Mouse (Mus musculus) heart, embryonic 13.5 days (tissue): ENCODE data around the gene Tmem247. TPM values are rescaled to one million over a fixed set of nuclear protein-coding genes. Genes with fewer than 3 reads are reported as not detected.

ENCODE experiments used
- ATAC-seq: fragments of 200-750 bp; cut with Nextera tagmentation; 2 replicates; pipeline ENCODE4 v1.8.0; 2017; ENCODE audit warnings: moderate TSS enrichment; ENCODE audit not compliant: insufficient number of reproducible peaks, low FRiP score, low TSS enrichment; ENCODE audit errors: extremely low read depth
- H3K27ac ChIP-seq: fragments of 300-500 bp; sonication (generic); replicated peaks from 2 replicates; pipeline ENCODE4 v1.5.1; 2015; ENCODE audit warnings: moderate library complexity, mild to moderate bottlenecking, inconsistent platforms
- H3K27me3 ChIP-seq: fragments of 300-500 bp; sonication (generic); replicated peaks from 2 replicates; pipeline ENCODE4 v1.6.1; 2015; ENCODE audit warnings: mild to moderate bottlenecking, inconsistent platforms
- H3K36me3 ChIP-seq: fragments of 300-500 bp; sonication (generic); 2 replicates; pipeline ENCODE4 v1.6.1; 2015; ENCODE audit warnings: mild to moderate bottlenecking, inconsistent platforms
- H3K4me1 ChIP-seq: fragments of 300-500 bp; sonication (generic); 2 replicates; pipeline ENCODE4 v1.6.1; 2015; ENCODE audit warnings: inconsistent platforms
- H3K4me2 ChIP-seq: fragments of 300-500 bp; sonication (generic); 2 replicates; pipeline ENCODE4 v1.6.1; 2015; ENCODE audit warnings: inconsistent platforms, mild to moderate bottlenecking, moderate library complexity
- H3K4me3 ChIP-seq: fragments of 300-500 bp; sonication (generic); 2 replicates; pipeline ENCODE4 v1.5.1; 2015; ENCODE audit warnings: moderate library complexity, mild to moderate bottlenecking, inconsistent platforms
- H3K9ac ChIP-seq: fragments of 300-500 bp; sonication (generic); 2 replicates; pipeline ENCODE4 v1.6.1; 2015; ENCODE audit warnings: inconsistent platforms, mild to moderate bottlenecking, moderate library complexity
- H3K9me3 ChIP-seq: fragments of 300-500 bp; sonication (generic); 2 replicates; pipeline ENCODE4 v1.6.1; 2016; ENCODE audit warnings: inconsistent platforms
- WGBS: fragments of 180-500 bp; shearing (Covaris S2); methylation state at CpG from one replicate; pipeline ENCODE4 v1.1.7; 2015; ENCODE audit warnings: mixed read lengths; 5-methylcytosine and 5-hydroxymethylcytosine counted together
- polyA plus RNA-seq: library from polyadenylated mRNA; unstranded; fragments of >200 nt; fragmentation: Nextera tagmentation; extraction: Ambion mirVana; gene quantifications from 2 replicates; pipeline ENCODE4 v1.2.1, GENCODE M21; 2015

Gene Tmem247
- polyA plus RNA-seq, 1 experiment from 2014 or later = not detected

GRCm38 (mm10) chr17:86970026-86970750 is 53.0 kb downstream of the Tmem247 start:
- H3K4me1 ChIP-seq = peaks cover 60% of the 10 kb centered on the region
- WGBS = 86% methylated on average over 15 of the region's 15 CpGs
- H3K36me3 ChIP-seq = peaks cover 73% of the 10 kb centered on the region

GRCm38 (mm10) chr17:86971036-86971435 is 53.9 kb downstream of the Tmem247 start:
- no peak overlapping the region for H3K27ac ChIP-seq
- no peak overlapping the region for H3K9ac ChIP-seq
- H3K4me3 ChIP-seq = no peak overlapping the region
- no peak for ATAC-seq
- H3K27me3 ChIP-seq = no peaks in the 10 kb centered on the region
- no peaks in the 10 kb centered on the region for H3K9me3 ChIP-seq
- H3K36me3 ChIP-seq = peaks cover 79% of the 10 kb centered on the region
- peaks cover 51% of the 10 kb centered on the region for H3K4me1 ChIP-seq
- WGBS = 67% methylated on average over 5 of the region's 5 CpGs
- no peak overlapping the region for H3K4me2 ChIP-seq

More at GRCm38 (mm10) chr17:86970026-86970750, 53.0 kb downstream of the Tmem247 start:
- Histone ChIP-seq H3K4me3 (no peak overlapping the region), H3K27me3 (no peaks in the 10 kb centered on the region), H3K27ac (no peak overlapping the region), H3K9me3 (no peaks in the 10 kb centered on the region), H3K4me2 (no peak overlapping the region), H3K9ac (no peak overlapping the region)
- ATAC-seq = no peak

- no peak overlapping the region for H3K9ac ChIP-seq
- peaks cover 79% of the 10 kb centered on the region for H3K36me3 ChIP-seq
- WGBS = 80% methylated on average over 7 of the region's 7 CpGs
- H3K4me3 ChIP-seq = no peak overlapping the region
- no peak overlapping the region for H3K4me2 ChIP-seq
- ATAC-seq = no peak
- H3K9me3 ChIP-seq = no peaks in the 10 kb centered on the region
- H3K4me1 ChIP-seq = peaks cover 51% of the 10 kb centered on the region
- H3K27ac ChIP-seq = no peak overlapping the region
- no peaks in the 10 kb centered on the region for H3K27me3 ChIP-seq
Measured at GRCm38 (mm10) chr17:86971860-86972259, 54.7 kb downstream of the Tmem247 start.

Other genes with a start within 250 kb of the Tmem247 start
- 5.1 and 5.6 TPM in 2 replicates for gene Epas1, start 163.6 kb upstream of the Tmem247 start, polyA plus RNA-seq
- not detected in 2 replicates for gene Atp6v1e2, start 30.5 kb downstream of the Tmem247 start, polyA plus RNA-seq
- 18.4 and 18.5 TPM in 2 replicates for gene Rhoq, start 45.7 kb downstream of the Tmem247 start, polyA plus RNA-seq
- 17.5 and 19.2 TPM in 2 replicates for gene Pigf, start 108.1 kb downstream of the Tmem247 start, polyA plus RNA-seq
- gene Cript, start 108.2 kb downstream of the Tmem247 start, polyA plus RNA-seq = 105 and 119 TPM in 2 replicates
- 9.2 TPM in 2 replicates for gene Socs5, start 190.3 kb downstream of the Tmem247 start, polyA plus RNA-seq